Mouse (Mus musculus) MN1 (cell line): ENCODE data around the gene Bmpr1a.
A peak's percentile ranks its signal among the peaks of the same experiment; 100 is the strongest.

Experiments used
- DNase-seq: peaks from one replicate; pipeline ENCODE4 v3.0.0-alpha.2; 2016; ENCODE audit warnings: low spot score

The Bmpr1a gene

DNA sequence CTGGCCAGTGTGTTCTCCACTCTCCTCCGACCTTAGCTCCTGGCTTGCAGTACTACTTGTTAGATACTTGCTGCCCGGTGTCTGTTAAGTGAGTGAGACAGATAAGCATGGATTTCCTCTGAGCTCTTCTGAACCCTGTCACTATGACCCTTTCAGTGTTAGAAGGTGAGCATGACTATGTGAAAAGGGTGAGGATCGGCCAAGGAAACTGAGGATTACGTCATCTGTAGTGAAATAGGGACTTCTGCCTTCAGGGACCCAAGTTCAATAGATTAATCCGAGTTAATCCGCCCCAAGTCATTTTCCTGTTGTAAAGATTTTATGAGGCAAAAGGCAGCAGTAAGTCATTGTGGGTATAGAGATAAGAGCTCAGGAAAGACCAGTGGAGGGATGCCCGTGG, 2.2 kb upstream of the Bmpr1a start:
- no peak for DNase-seq

DNA sequence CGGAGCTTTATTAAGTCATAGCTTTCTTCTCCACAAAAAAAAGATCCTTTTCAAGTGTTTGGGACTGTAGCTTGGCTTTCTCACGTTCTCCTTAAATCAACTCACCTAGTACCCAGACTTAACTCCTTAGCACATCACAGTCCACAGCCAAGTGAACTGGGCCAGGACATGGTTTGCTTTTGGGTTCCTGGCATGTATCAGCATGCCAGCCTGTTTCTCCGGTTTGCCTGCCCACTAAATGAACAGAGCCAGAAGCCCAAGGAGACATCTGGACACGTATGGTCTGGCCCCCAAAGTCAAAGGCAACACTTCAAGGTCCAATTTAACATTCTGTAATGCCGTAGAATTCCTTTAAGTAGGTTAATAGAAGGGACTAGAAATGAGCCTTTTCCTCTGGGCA, 1.2 kb upstream of the Bmpr1a start:
- DNase-seq: no peak

DNA sequence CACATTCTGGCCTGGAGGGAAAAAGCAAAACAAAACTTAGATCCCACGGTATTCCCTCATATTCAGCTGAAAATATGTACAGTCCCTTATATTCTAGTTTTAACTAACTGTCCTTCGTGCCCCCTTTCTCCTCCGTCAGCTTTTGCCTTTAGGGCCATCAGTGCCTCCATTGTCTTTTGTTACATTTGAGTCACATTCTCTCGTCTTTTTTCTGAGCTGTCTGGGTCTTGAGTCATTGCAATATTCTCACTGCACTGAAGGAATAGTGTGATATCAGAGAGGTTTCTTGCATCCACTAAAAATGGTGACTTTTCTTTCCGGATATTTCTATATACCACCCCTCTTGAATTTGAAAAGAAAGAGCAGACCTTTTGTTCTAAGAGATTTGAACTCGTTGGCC, 618 bp upstream of the Bmpr1a start:
- DNase-seq: no peak

DNA sequence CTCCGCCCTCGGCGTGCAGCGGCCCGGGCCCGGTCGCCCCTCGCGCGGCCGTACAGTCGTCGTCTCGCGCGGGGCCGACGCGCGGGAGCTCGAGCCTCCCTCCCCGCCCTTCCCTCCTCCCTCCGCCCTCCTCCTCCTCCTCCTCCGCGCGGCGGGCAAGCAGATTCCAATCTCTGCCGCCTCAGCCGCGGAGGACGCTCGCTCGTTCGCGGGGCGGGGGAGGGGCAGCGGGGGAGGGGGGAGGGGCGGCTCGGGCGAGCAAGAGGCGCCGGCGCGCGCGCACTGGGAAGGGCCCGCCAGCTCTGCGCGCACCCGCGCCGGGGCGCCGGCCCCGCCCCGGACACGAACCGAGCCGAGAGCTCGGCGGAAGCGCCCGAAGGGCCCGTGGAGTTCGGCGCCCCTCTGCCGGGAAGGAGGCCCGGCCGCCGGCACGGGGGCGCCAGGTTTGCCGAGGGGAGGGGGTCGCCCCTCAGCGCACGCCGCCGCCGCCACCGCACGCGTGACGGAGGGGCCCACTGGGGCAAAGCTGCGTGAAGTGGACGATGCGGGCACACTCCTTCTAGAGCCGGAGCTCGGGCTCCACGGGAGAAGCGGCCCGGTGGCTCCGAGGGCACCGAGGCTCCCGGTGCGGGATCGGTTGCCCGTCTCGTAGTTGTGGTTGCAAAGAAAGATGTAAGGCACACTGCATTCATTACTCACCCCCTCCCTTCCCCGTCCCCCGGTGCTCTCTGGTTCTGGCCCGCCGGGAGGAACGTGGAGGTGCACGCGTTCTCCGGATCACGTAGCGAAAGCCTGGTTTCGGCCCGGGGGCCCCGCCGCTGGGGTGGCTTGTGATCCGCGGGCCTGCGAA, 441 bp downstream of the Bmpr1a start:
- peak; percentile 91 for DNase-seq

DNA sequence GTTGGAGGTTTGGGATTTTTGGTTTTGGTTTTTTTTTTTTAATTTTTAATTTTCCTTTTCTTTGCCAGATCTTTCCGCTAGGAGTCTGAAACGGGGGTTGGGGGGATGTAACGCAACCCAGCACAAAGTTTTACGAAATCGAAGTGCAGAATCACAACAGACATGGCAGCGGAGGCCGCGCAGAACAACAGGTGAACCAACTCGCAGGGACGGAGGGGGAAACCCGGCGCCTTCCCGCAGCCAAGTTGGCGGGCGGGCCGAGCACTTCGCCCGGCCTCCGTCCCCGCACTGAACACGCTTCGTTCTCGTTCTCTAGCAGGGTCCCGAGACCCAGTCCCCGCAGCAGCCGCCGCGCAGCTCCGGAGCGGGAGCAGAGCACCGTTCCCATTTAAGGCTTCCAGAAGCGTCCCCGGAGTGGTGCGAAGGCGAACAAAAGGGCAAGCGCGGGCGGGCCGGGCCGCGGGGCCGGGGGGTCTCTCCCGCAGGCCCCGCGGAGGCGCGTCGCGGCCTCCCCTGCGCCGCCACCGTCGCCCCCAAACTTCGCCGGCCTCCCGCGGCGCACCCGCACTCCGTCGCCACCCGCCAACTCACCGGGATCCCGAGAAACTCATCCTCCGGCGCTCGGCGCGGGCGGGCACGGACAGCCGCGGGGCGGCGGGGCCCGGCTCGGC, 1.2 kb downstream of the Bmpr1a start:
- peak; percentile 61 for DNase-seq

DNA sequence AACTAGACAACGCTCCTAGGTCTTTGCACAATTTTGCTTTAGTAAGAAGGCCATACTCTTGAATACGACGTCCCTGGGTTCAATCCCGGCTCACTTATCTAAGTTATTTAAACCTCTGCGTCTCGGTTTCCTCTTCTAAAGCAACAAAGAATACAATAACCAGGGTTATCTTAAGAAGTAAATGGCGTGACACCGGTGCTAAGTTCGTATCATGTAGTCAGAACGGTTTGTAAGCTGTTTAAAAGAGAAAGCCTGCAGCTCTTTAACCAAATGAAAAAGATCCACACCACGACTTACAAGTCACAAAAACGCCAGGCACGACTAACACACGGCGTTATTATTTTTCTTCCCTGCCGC, 1.7 kb downstream of the Bmpr1a start:
- peak; percentile 26 for DNase-seq

DNA sequence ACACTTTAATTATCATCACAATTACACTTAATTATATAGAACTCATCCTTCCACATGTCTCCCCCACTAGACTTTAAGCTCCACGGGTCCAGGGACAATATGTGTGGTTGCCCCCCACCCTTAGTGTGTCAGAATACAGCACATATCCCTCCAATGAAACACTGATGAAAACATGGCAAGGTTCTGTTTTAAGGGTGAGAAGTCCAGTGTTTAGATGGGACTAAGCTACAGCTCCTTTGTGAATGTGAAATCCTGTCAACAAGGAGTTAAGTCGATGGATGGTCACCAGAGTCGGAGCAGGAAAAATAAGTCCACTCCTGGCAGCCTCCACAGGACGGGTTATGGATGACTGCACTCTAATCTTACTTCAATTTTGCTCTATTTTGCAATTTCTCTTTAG, 2.8 kb downstream of the Bmpr1a start:
- DNase-seq: no peak

DNA sequence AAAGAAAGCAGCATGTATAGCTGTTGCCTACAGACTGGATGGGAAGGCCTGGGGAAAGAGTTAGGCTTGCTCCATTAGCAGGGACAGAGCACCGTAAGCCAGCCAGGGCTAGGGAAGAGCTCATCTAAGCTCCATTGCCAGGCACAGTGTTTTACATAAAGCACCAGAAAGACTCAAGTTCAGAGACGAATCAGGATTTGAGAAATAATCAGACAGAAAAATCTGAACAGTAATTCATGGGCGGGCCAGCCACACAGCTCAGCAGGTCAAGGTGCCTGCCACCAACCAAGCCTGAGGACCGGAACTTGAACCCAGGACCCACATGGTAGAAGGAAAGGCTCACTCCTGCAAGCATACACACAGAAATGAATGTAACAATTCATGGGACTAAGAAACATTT, 3.5 kb downstream of the Bmpr1a start:
- DNase-seq: no peak

DNA sequence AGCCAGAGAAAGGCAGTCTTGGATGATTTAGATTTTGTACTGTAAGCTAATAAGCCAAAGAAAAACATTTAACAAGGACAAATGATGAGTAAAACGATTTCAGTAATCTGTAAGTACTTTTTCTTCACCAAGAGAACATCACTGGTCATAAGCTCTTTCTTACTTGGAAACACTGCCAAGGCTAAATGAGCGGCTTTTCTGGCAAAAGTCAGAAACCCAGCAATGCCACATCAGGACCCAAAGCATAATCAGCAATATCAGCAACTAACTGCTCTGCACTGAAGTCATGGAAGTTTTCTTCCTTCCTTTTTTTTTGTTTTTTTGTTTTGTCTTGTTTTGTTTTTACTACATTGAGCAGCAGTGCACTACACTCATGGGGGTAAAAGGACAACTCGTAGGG, 5.8 kb downstream of the Bmpr1a start:
- no peak for DNase-seq

DNA sequence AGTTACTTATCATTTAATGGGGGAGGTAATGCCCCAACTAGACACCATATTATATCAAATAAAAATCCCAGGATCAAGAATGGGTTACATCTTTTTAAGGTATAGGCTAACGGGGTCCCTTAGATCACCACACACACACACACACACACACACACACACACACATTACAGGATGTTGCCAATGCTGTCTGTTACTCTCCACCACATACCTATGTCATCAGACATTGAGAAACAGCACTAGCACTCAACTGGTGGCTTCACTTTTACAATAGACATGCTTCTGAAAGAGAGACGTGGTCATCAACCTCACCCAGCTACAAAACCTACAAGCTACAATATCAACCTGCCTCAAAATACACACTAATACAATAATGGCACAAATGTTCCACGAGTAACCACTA, 9.5 kb downstream of the Bmpr1a start:
- no peak for DNase-seq

DNA sequence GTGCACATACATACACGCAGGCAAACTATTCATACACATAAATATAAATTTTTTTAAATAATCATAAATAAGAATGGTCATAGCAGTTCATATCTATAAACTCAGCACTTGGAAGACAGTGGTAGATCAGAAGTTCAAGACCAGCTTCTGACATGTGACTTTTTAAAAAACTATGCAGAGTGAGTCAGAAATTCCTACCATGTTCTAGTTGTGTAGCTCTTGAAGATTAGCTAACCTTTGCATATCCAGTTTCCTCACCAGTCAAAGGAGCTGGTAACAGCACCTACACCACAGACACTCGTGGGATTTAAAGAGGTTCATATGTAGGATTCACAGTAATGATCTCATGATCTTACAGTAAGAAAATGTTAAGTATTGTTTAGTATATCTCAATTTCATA, 10.5 kb downstream of the Bmpr1a start:
- no peak for DNase-seq

DNA sequence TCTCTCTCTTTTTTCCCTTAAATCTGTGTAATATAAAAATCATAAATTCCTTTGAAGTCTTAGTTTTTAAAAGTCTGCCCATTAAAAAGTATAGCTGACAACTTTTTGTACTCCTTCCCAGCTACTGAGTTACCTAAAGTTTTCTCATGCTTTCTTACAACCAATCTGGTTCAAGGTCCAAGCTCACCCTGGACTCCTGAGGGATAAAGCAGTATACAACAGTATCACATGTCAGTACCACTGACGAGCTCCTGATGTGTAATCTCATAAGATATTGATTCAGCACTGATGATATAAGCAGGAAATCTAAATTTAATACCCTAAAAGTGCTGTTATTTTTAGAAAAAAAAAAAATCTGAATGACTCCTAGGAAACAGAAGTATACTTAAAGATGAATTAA, 12.2 kb downstream of the Bmpr1a start:
- no peak for DNase-seq

DNA sequence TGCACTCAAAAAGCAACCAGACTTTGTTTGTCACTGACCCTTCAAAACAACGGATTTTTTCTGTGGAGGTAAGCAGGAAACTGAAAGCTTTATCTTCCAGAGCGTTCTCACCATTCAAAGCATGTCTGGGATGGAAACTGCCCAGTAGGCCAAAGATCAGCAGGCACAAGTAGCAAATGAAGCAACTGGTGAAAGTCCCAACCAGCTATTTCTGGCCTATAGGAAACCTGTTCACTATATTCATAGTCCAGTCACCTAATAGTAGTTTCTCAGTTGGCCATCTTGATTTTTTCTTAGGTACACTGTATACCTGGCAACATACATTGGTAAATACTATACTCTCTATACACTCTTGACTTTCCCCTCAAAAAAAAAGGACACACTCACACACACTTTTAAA, 13.2 kb downstream of the Bmpr1a start:
- no peak for DNase-seq

DNA sequence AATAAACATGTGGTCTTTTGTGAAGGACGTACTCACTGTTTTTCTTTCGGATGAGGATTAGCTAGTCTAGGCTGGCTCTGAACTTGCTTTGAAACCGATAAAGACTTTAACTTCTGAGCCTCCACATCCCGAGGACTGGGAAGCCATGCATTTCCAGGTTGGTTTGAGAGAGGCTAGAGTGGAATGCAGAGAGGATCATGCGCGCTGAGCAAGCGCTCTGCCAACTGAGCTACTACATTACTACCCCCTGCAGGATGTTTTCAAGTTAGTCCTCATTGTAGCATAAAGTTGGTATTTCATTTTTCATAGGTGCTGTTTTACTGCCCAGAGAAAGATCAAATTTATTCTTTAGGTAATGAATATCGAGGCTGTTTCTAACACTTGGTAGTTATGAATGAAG, 17.0 kb downstream of the Bmpr1a start:
- no peak for DNase-seq

DNA sequence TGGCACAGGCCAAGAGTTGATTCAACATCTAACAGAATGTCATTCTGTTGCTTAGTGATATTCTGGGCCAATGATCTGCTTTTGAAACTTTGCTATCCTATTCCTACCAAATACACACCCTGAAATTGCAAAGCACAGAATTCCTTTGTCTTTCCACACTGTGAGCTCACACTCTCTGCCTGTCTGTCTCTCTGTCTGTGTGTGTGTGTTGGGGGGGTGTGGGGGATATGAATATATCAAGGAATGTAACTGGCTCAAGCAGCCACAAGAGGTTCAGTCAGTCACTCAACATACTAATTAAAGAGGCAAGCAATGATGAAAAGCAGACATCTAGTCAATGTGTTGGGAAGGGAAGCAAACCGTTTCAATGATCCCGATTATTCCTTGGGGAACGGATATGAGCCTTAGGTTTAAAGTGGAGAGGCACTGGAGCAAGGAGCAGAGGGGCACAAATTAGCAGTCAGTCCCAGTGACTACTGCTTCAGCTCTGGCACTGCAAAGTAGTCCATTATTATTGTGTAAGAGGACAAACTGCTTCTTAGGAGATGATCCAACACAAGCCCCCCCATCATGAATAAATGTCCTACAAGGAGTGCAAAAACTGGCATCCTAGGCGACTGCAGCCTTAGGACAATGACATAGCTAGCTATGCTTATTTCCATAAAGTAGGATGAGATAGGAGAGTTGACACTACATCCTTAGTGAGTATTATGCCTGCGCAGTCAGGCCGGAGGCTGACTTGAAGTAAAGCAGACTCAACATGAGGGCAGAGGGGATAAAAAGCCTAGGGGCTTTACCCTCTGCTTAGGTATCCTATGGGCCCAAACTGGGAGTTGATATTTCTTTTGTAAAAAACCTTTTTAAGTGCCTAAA, 19.4 kb downstream of the Bmpr1a start:
- DNase-seq: peak; percentile 50

DNA sequence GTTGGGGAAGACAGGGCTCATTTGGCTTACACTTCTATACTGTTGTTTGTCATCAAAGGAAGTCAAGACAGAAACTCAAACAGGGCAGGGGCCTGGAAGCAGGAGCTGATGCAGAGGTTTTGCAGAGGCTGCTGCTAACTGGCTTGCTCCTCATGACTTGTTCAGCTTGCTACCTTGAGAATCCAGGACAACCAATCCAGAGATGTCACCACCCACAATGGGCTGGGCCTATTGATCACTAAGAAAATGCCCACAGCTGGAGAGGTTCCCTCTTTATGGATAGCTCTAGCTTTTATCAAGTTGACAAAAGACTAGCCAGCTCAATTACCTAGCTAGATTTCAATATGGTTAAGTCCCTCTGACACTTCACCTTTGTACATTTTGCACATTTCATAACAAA, 31.6 kb downstream of the Bmpr1a start:
- DNase-seq: no peak

DNA sequence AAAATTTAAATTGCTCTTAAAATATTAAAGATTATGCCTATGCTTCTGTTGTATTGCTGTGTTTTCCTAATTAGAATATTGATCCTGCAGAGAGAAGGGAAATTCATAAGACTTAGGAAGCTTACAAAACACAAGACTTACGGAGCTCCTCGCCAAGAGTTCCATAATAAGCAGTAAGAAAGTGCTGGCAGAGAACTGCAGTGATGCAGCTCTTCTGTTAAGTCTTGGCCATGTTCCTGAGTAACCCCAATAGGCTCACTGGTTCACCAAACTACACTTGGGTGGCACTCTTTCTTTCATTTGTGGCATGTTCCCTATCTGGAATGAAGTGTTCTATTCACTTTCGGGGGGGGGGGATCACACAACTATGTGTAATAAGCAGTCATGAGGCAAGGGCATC, 36.9 kb downstream of the Bmpr1a start:
- DNase-seq: no peak

DNA sequence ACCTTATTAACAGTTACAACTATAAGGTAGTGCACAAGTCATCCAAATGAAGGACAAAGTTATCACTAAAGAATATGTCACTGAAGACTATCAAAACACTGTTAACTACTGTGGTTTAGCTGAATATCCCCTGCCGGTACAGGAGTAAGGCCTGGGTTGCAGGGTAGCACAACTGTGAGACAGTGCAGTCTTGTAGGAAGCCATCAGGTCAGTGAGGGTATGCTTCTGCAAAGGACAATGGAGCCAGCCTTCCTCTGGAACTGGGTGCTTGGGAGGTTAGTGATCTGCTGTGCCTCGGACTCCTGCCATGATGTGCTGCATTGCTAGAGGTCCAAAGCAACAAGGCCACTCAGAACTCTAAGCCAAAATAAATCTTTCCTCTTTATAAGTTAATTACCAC, 43.8 kb downstream of the Bmpr1a start:
- no peak for DNase-seq

DNA sequence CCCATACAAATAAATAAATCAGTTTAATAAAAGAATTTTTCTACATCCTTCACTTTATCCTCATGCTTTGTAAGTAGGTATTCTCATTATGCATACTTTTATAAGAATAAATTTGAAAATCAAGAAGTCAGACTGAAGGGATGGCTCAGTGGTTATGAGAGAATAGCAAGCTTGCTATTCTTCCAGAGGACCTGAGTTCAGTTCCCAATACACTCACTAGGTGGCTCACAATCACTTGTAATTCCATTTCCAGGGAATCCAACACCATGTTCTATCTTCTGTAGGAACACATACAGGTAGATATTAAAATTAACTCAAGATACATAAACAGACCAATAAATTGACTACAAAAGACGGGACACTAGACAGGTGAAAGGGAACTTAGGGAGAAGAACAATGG, 44.3 kb downstream of the Bmpr1a start:
- DNase-seq: peak; percentile 64

DNA sequence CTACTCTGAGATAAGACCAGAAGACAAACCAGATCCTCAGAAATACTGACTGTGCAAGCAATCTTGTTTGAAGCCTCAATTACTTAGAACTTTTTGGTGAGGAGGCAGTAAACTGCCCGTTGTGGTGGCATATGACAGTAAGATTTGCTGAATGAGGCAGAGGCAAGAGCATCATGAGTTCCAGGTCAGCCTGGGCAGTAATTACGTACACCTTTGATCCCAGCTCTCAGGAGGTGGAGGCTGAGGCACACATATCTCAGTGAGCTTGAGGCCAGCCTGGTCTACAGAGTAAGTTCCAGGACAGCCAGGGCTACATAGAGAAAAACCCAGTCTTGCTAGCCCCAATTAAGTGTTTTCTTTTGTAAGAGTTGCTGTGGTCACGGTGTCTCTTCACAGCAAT, 48.9 kb downstream of the Bmpr1a start:
- DNase-seq: no peak

DNA sequence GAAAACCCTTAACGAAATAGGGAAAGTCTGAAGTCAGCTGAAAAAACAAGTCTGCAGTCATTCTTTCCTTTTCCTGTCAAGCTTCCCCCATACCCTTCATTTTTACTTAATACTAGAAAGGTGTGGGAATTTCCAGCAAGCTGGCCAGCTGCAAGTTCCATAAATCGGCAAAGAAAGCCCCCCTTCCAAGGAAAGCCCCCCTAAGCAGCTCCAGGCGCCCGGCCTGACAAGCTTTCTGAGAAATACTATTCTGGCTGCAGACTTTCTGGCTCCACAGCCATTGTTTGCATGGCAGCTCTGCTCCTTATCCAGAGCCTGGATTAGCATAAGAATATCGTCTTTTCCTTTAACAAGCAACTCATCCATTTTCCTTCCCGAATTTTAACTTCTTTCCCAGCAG, 49.5 kb downstream of the Bmpr1a start:
- DNase-seq: no peak

DNA sequence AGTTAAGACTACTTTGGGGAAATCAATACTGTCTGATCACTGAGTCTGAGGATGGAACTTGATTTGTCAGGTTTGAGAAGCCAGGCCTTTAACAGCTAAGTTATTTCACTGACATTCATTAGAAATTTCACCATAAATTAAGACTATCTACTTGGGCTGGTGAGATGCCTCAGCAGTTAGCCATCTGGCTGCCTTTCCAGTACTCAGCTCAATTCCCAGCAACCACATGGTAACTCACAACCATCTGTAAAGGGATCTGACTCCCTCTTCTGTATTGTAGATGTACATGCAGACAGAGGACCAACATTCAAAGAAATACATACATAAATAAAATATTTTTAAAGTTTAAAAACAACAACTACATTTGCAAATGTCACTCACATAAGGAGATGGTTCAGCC, 51.3 kb downstream of the Bmpr1a start:
- no peak for DNase-seq

DNA sequence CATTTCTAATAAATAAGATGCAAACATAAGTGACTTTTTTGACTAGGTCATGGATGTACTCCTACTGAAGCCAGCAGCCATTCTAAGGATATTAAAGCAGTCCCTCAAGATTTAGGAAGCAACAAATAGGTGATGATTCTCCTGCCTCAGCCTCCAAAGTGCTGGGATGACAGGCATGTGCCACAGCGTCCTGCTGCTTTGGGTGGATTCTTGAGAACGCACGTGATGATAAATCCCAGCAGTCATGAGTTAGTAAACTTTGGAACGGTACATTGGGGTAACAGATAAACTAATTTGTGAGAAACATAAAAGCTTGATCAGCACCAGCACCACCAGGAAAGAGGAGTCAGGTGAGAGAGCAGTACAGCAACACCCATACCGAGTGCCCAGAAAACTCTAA, 52.7 kb downstream of the Bmpr1a start:
- DNase-seq: no peak
